Mouse (Mus musculus) thymus, adult 2 months (tissue): ENCODE measurements around the gene Prdm10. TPM values are rescaled to one million over a fixed set of nuclear protein-coding genes. Genes with fewer than 3 reads are reported as not detected.

ENCODE experiments used
- DNase-seq: peaks from one replicate; pipeline ENCODE4 v3.0.0; 2021
- H3K27ac ChIP-seq: fragments of 200-500 bp; 2 replicates; pipeline ENCODE4 v1.5.1; 2012; ENCODE audit warnings: low read length, control low read depth; ENCODE audit not compliant: control insufficient read depth, insufficient read depth
- H3K27me3 ChIP-seq: fragments of 200-500 bp; 2 replicates; pipeline ENCODE4 v1.6.1; 2012; ENCODE audit warnings: mild to moderate bottlenecking, low read length, moderate library complexity, mixed read lengths; ENCODE audit not compliant: control insufficient read depth, insufficient read depth
- H3K36me3 ChIP-seq: fragments of 200-500 bp; 2 replicates; pipeline ENCODE4 v1.6.1; 2012; ENCODE audit warnings: mild to moderate bottlenecking, low read length, moderate library complexity; ENCODE audit not compliant: control insufficient read depth, insufficient read depth
- H3K4me1 ChIP-seq: fragments of 200-500 bp; replicated peaks from 2 replicates; pipeline ENCODE4 v1.6.1; 2012; ENCODE audit warnings: low read length; ENCODE audit not compliant: control insufficient read depth, insufficient read depth
- H3K4me3 ChIP-seq: fragments of 200-500 bp; 2 replicates; pipeline ENCODE4 v1.5.1; 2012; ENCODE audit warnings: mild to moderate bottlenecking, low read length, control low read depth, moderate library complexity; ENCODE audit not compliant: control insufficient read depth, insufficient read depth
- CTCF ChIP-seq: fragments of 200-500 bp; IDR thresholded peaks from 2 replicates; pipeline ENCODE4 v1.5.1; 2012; ENCODE audit warnings: mild to moderate bottlenecking, control low read depth, low read length, moderate library complexity, borderline replicate concordance; ENCODE audit not compliant: control insufficient read depth, poor library complexity, insufficient read depth; ENCODE audit errors: extremely low read depth
- POLR2A ChIP-seq: fragments of 200-500 bp; IDR thresholded peaks from 2 replicates; pipeline ENCODE4 v1.6.1; 2012; ENCODE audit warnings: mild to moderate bottlenecking, low read length, control low read depth, moderate library complexity; ENCODE audit not compliant: control insufficient read depth, poor library complexity, insufficient read depth; ENCODE audit errors: extremely low read depth
- WGBS: fragments of 180-500 bp; shearing (Covaris S2); methylation state at CpG from one replicate; pipeline ENCODE4 v1.1.7; 2018; 5-methylcytosine and 5-hydroxymethylcytosine counted together
- polyA plus RNA-seq: library from polyadenylated mRNA; depleted of rRNA; stranded (reverse); fragments of >200 nt; gene quantifications from 2 replicates; pipeline ENCODE4 v1.2.3, GENCODE M21; 2012

Prdm10 gene
- polyA plus RNA-seq, 1 experiment = 21.8 TPM

- 98% methylated on average over 3 of the region's 3 CpGs for WGBS
- DNase-seq = no peak
- H3K4me1 ChIP-seq = peaks cover 5% of the 10 kb centered on the region
Observed at GRCm38 (mm10) chr9:31283911-31284310, 3.6 kb downstream of the Prdm10 start.

GRCm38 (mm10) chr9:31290201-31290862 lies 10.0 kb downstream of the Prdm10 start:
- TF ChIP-seq POLR2A (no peak), CTCF (no peak)
- 63% methylated on average over 14 of the region's 14 CpGs for WGBS
- H3K27ac ChIP-seq = no peak overlapping the region

More at GRCm38 (mm10) chr9:31283911-31284310, 3.6 kb downstream of the Prdm10 start:
- Histone ChIP-seq H3K27ac (no peak overlapping the region), H3K4me3 (no peak overlapping the region), H3K36me3 (no peaks in the 10 kb centered on the region), H3K27me3 (no peaks in the 10 kb centered on the region)
- TF ChIP-seq POLR2A (no peak), CTCF (no peak)

GRCm38 (mm10) chr9:31291978-31292377 lies 11.6 kb downstream of the Prdm10 start:
- Histone ChIP-seq H3K4me3 (no peak overlapping the region), H3K4me1 (peaks cover 13% of the 10 kb centered on the region), H3K27ac (no peak overlapping the region), H3K36me3 (no peaks in the 10 kb centered on the region), H3K27me3 (no peaks in the 10 kb centered on the region)
- TF ChIP-seq POLR2A (no peak), CTCF (no peak)
- no peak for DNase-seq
- WGBS = 91% methylated on average over 4 of the region's 4 CpGs

More at GRCm38 (mm10) chr9:31290201-31290862, 10.0 kb downstream of the Prdm10 start:
- H3K4me1 ChIP-seq = peaks cover 13% of the 10 kb centered on the region
- no peaks in the 10 kb centered on the region for H3K27me3 ChIP-seq
- H3K36me3 ChIP-seq = no peaks in the 10 kb centered on the region
- DNase-seq = no peak
- no peak overlapping the region for H3K4me3 ChIP-seq

GRCm38 (mm10) chr9:31293208-31293607 lies 12.9 kb downstream of the Prdm10 start:
- TF ChIP-seq POLR2A = no peak
- no peak for TF ChIP-seq CTCF
- Histone ChIP-seq H3K4me3 (no peak overlapping the region), H3K27me3 (no peaks in the 10 kb centered on the region), H3K4me1 (peaks cover 13% of the 10 kb centered on the region), H3K27ac (no peak overlapping the region), H3K36me3 (no peaks in the 10 kb centered on the region)
- 80% methylated on average over 2 of the region's 2 CpGs for WGBS
- no peak for DNase-seq

- Histone ChIP-seq H3K4me3 (no peak overlapping the region), H3K36me3 (no peaks in the 10 kb centered on the region), H3K27me3 (no peaks in the 10 kb centered on the region), H3K27ac (no peak overlapping the region), H3K4me1 (peaks cover 13% of the 10 kb centered on the region)
- no peak for DNase-seq
- no peak for TF ChIP-seq CTCF
- TF ChIP-seq POLR2A = no peak
- WGBS = 89% methylated on average over 2 of the region's 2 CpGs
Observed at GRCm38 (mm10) chr9:31295311-31295710, 15.0 kb downstream of the Prdm10 start.

- TF ChIP-seq POLR2A (no peak), CTCF (no peak)
- whole genome bisulfite sequencing = 97% methylated on average over 3 of the region's 3 CpGs
- DNase-seq = no peak
- H3K4me3 ChIP-seq = no peak overlapping the region
- no peaks in the 10 kb centered on the region for H3K27me3 ChIP-seq
- peaks cover 18% of the 10 kb centered on the region for H3K4me1 ChIP-seq
- H3K36me3 ChIP-seq = no peaks in the 10 kb centered on the region
- H3K27ac ChIP-seq = no peak overlapping the region
Observed at GRCm38 (mm10) chr9:31296293-31296692, 16.0 kb downstream of the Prdm10 start.

GRCm38 (mm10) chr9:31298751-31299150 lies 18.4 kb downstream of the Prdm10 start:
- no peak for DNase-seq
- no peak for TF ChIP-seq POLR2A
- no peak for TF ChIP-seq CTCF
- WGBS = 94% methylated on average over 6 of the region's 6 CpGs

More at GRCm38 (mm10) chr9:31298751-31299150, 18.4 kb downstream of the Prdm10 start:
- peaks cover 26% of the 10 kb centered on the region for H3K4me1 ChIP-seq
- no peaks in the 10 kb centered on the region for H3K27me3 ChIP-seq
- no peaks in the 10 kb centered on the region for H3K36me3 ChIP-seq
- no peak overlapping the region for H3K4me3 ChIP-seq
- H3K27ac ChIP-seq = no peak overlapping the region
